Mouse (Mus musculus) layer of hippocampus, adult 2 months (tissue): Measurements from ENCODE around the gene Tmbim1. TPM values are rescaled to one million over a fixed set of nuclear protein-coding genes. Genes with fewer than 3 reads are reported as not detected.
A peak's percentile ranks its signal among the peaks of the same experiment; 100 is the strongest.
"Not testable (repeated sequence)": the region's sequence is repeated elsewhere in the genome, so short reads cannot be mapped to it uniquely, and the experiment has no call there.

ENCODE experiments used
- DNase-seq, 2 experiments: peaks; one replicate each; pipeline ENCODE4 v3.0.0; 2022; ENCODE audit warnings: low spot score in 2 of 2
- H3K27ac ChIP-seq: fragments of 200-600 bp; 2 replicates; pipeline ENCODE4 v1.8.1; 2022
- H3K4me3 ChIP-seq: fragments of 200-600 bp; 2 replicates; pipeline ENCODE4 v1.8.1; 2022; ENCODE audit warnings: mild to moderate bottlenecking
- CTCF ChIP-seq: fragments of 200-600 bp; conservative IDR thresholded peaks from 2 replicates; pipeline ENCODE4 v1.8.1; 2022; ENCODE audit warnings: antibody characterized with exemption, mild to moderate bottlenecking, moderate library complexity
- total RNA-seq, 2 experiments: library from RNA; stranded (reverse); gene quantifications; 2 replicates each; pipeline ENCODE4 v1.2.3; 2021

Tmbim1 gene
- total RNA-seq, 2 experiments from 2014 or later = 23.3 to 23.9 TPM

- DNase-seq = no peak
- Histone ChIP-seq H3K27ac (no peak overlapping the region), H3K4me3 (no peak overlapping the region)
- no peak for TF ChIP-seq CTCF
These were observed 32.6 kb upstream of the Tmbim1 start for GRCm38 (mm10) chr1:74338013-74338412.

DNA sequence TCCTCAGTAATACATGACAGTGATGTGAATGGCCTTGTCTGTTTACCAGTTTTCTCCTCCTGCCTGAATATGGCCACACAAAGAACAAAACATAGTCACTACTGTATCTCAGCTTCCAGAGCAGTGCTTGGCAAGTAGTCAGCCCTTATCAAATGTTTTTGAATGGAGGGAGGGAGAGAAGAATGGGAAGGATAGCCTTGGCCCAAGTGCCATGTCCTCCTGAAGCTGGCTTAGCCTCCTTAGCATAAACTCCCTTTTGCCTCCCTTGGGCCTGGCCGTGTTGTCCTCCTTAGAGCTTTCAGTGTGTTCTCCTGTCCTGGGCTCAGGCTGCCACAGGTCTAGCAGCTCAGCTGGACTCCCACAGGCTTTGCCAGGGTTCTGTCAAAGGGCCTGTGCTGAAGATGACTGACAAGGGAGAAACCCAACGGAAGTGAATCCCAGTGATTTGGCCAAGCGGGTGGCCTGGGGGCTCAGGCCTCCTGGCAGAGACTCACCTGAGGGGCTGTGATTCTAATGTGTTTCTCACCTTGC is 31.9 kb upstream of the Tmbim1 start:
- DNase-seq = no peak
- Histone ChIP-seq H3K27ac (no peak overlapping the region), H3K4me3 (no peak overlapping the region)
- no peak for TF ChIP-seq CTCF

DNA sequence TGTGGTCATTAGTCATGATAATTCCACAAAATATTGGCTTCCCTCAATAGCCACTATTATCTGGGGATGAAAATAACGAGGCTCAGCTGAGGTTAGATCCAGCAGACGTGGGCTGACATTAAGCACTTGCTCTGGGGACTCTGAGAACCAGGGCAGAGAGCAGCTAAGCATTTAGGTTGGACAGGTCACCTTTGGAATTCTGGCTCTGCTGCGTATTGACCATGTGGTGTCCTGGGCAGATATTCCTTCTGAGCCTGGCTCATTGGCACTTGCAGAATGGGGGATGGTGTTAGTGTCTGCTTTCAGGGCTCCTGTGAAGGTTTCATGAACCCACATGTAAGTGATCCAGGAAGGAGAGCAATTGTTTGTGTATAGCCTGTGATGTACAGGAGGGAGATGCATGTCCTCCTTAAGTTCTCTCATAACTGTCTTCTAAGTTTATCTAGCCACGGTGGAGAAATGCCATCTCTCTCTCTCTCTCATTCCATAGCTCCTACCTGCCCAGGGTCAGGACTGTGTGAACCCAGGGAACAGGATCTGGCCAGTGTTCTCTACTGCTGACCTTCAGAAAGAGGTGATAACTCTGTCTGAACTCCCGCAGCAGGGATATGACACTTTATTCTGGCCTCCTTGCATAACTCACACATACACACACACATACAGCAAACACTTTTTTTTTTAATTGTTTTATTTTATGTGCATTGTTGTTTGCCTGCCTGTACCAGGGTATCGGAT is 30.2 kb upstream of the Tmbim1 start:
- TF ChIP-seq CTCF = no peak
- DNase-seq = no peak
- Histone ChIP-seq H3K27ac (peak overlapping the region; percentile 37; the same call in 1 of the 2 replicates), H3K4me3 (no peak overlapping the region)

- no peak for TF ChIP-seq CTCF
- DNase-seq = no peak
These were observed 29.6 kb upstream of the Tmbim1 start for GRCm38 (mm10) chr1:74335033-74335432.

GRCm38 (mm10) chr1:74334607-74335006 is 29.2 kb upstream of the Tmbim1 start:
- Histone ChIP-seq H3K4me3 (peak overlapping the region; percentile 58; the same call in 1 of the 2 replicates), H3K27ac (peak overlapping the region; percentile 54)
- TF ChIP-seq CTCF = no peak
- no peak for DNase-seq

More at GRCm38 (mm10) chr1:74335033-74335432, 29.6 kb upstream of the Tmbim1 start:
- H3K4me3 ChIP-seq = peak overlapping the region; percentile 58; the same call in 1 of the 2 replicates
- H3K27ac ChIP-seq = peak overlapping the region; percentile 54

- Histone ChIP-seq H3K27ac (peak overlapping the region; percentile 86), H3K4me3 (peak overlapping the region; percentile 58)
- DNase-seq = no peak
- TF ChIP-seq CTCF = no peak
These were observed 27.5 kb upstream of the Tmbim1 start for GRCm38 (mm10) chr1:74332930-74333329.

DNA sequence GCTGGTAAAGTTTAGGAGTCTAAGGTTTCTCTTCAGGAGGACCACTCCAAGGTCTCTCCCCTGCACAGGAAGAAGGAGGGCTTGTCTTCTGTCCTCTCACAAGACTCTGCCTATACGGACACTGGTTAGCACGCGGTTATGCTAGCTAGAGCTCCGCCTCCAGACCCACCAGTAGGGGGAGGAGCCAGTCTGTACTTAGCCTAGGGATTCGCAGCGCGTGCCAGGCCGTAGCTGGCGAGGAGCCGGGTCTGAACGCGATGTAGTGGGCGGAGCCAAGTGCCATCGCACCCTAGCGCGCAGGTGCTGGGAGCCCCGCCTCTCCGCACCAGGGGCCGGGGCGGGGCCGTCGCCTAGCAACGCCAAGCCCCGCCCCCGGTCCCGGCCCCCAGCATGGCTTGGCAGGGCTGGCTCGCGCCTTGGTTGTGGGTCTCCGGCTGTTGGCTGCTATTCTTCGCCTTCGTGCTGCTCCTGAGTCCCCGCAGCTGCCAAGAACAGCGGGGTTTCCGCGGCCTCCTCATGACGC is 26.9 kb upstream of the Tmbim1 start:
- peak; percentile 95 for DNase-seq
- Histone ChIP-seq H3K4me3 (peak overlapping the region; percentile 58), H3K27ac (peak overlapping the region; percentile 86)
- TF ChIP-seq CTCF = peak; percentile 71

DNA sequence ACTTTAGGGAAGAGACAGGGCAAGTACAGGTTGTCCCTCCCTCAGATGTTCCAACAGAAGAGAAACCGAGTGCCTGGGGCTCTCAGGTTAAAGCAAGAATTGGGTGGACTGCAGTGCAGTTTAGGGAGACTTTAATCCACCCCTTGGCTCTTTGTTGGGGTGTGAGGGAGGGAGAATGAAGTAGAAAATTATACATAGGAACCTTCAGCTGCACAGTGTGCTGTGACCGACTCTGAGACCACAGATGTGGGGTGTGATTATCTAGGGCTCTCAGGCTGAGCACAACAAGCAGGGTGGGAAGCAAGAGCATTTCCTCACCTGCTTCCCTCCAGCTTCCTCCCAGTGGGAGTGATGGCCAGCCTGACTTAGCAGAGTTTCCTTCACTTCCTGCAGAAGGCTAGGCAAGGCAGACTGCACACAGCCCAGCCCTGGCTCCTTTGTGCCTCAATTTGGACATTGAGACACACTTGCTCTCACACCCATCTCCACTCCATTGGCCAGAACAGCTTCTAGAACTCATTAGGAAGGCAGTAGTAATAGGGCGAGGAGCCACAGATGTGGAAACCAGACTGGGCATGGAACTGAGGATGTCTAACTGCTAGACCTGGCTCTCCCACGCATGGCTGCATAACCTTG is 25.7 kb upstream of the Tmbim1 start:
- DNase-seq = no peak
- Histone ChIP-seq H3K27ac (peak overlapping the region; percentile 86), H3K4me3 (no peak overlapping the region)
- TF ChIP-seq CTCF = no peak

DNA sequence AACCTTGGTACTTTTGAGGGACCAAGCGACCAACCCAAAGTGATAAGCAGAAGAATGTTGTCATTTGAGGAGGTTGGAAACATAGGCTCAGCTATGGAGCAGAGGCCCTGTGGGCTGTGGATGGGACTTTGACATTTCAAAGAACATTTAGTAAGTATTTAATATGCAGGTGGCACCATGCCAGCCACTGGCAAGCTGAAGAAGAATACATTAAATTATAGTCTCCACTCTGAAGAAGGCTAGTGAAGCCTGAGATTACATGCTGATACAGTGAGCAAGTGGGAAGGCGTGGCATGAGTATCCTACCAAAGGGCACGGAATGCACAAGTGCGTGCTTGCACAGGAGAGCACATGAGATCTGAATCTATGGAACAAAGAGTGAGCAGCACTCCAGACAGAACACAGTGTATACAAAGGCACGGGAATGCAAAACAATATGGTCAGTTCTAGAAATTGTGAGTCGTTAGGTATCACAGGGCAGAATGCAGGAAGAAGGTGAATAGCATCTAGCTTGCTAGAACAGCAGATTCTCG is 24.5 kb upstream of the Tmbim1 start:
- H3K27ac ChIP-seq = peak overlapping the region; percentile 25; the same call in 1 of the 2 replicates
- no peak for DNase-seq
- H3K4me3 ChIP-seq = no peak overlapping the region
- TF ChIP-seq CTCF = no peak

- peak; percentile 56 for TF ChIP-seq CTCF
- not testable (repeated sequence) for DNase-seq, H3K27ac ChIP-seq, H3K4me3 ChIP-seq
These were observed 21.5 kb upstream of the Tmbim1 start for GRCm38 (mm10) chr1:74326916-74327315.

GRCm38 (mm10) chr1:74321396-74321795 is 16.0 kb upstream of the Tmbim1 start:
- TF ChIP-seq CTCF = no peak
- H3K27ac ChIP-seq = no peak overlapping the region
- no peak for DNase-seq
- no peak overlapping the region for H3K4me3 ChIP-seq

- TF ChIP-seq CTCF = no peak
- H3K4me3 ChIP-seq = no peak overlapping the region
- H3K27ac ChIP-seq = no peak overlapping the region
- DNase-seq = no peak
These were observed 13.3 kb upstream of the Tmbim1 start for GRCm38 (mm10) chr1:74318711-74319110.

GRCm38 (mm10) chr1:74316114-74316827 is 10.8 kb upstream of the Tmbim1 start:
- Histone ChIP-seq H3K4me3 (no peak overlapping the region), H3K27ac (no peak overlapping the region)
- TF ChIP-seq CTCF = no peak
- no peak for DNase-seq
